Comparison of ENCODE assay signal across 7 mouse cellular contexts in genomic region chr2:80446308-80447151, GRCm38 (mm10). TPM values are rescaled to one million over a fixed set of nuclear protein-coding genes. Genes with fewer than 3 reads are reported as not detected.
DNase-seq lines count a peak whose midpoint lies in the region; ATAC-seq and TF ChIP-seq lines count a peak whose summit lies in the region.

No protein-coding gene starts in this region.

- no peaks in the 10 kb centered on the region for H3K36me3 ChIP-seq in forebrain, postnatal 0 days (ENCODE audit: insufficient read depth)
- no peaks in the 10 kb centered on the region for H3K36me3 ChIP-seq in hindbrain, embryonic 11.5 days (ENCODE audit: control insufficient read depth, insufficient read depth, low read length)

- peak overlapping the region; percentile 38 for H3K9ac ChIP-seq in forebrain, postnatal 0 days
- peak overlapping the region; percentile 74 for H3K9ac ChIP-seq in hindbrain, embryonic 11.5 days (ENCODE audit: low read depth, low read length)

- WGBS in forebrain, postnatal 0 days = under 1% methylated on average over 54 of the region's 54 CpGs
- WGBS in hindbrain, embryonic 11.5 days = under 1% methylated on average over 54 of the region's 54 CpGs

- no peak for TF ChIP-seq CTCF in forebrain, postnatal 0 days (IDR thresholded peaks at IDR 0.05; ENCODE audit: low read depth)

- H3K9me3 ChIP-seq in forebrain, postnatal 0 days (ENCODE audit: low read length) = no peaks in the 10 kb centered on the region
- no peaks in the 10 kb centered on the region for H3K9me3 ChIP-seq in hindbrain, embryonic 11.5 days (ENCODE audit: control insufficient read depth, low read length)

- peaks cover 5% of the 10 kb centered on the region; the same call in 1 of the 2 replicates for H3K4me1 ChIP-seq in forebrain, postnatal 0 days (ENCODE audit: insufficient read depth)
- no peaks in the 10 kb centered on the region for H3K4me1 ChIP-seq in hindbrain, embryonic 11.5 days (replicated peaks; ENCODE audit: control insufficient read depth, insufficient read depth, low read length)

- H3K4me2 ChIP-seq in forebrain, postnatal 0 days (ENCODE audit: low read depth) = peak overlapping the region; percentile 100
- H3K4me2 ChIP-seq in hindbrain, embryonic 11.5 days (replicated peaks; ENCODE audit: low read depth, low read length) = peak overlapping the region; percentile 85

- peaks cover 13% of the 10 kb centered on the region for H3K27me3 ChIP-seq in forebrain, postnatal 0 days (ENCODE audit: insufficient read depth, low read length)
- peaks cover 4% of the 10 kb centered on the region; the same call in 1 of the 2 replicates for H3K27me3 ChIP-seq in hindbrain, embryonic 11.5 days (ENCODE audit: control insufficient read depth, insufficient read depth, low read length)

- peak; percentile 59 for ATAC-seq in forebrain, postnatal 0 days
- peak; percentile 78 for ATAC-seq in hindbrain, embryonic 11.5 days (ENCODE audit: low FRiP score)
- peak; percentile 58 for ATAC-seq in megakaryocyte-erythroid progenitor cell, adult 5-6 weeks (replicated peaks; ENCODE audit: low FRiP score, low TSS enrichment, poor library complexity, severe bottlenecking)

- DNase-seq in ZHBTc4 (ENCODE audit: low read depth, low spot score) = peak; percentile 63
- DNase-seq in cerebellum, adult 18-20 months = peak; percentile 42 to 64
- peak; percentile 54 for DNase-seq in forebrain, postnatal 0 days
- DNase-seq in hindbrain, embryonic 11.5 days (ENCODE audit: low spot score) = peak; percentile 68
- DNase-seq in layer of hippocampus, postnatal 25 days (ENCODE audit: extremely low spot score in 1 of 2, low spot score in 1 of 2) = peak; percentile 30 to 31
- peak; percentile 20 for DNase-seq in right cerebral cortex, postnatal 4 days

- H3K27ac ChIP-seq in forebrain, postnatal 0 days (ENCODE audit: low read depth, low read length) = no peak overlapping the region
- no peak overlapping the region for H3K27ac ChIP-seq in hindbrain, embryonic 11.5 days (ENCODE audit: low read depth, low read length)

- H3K4me3 ChIP-seq in forebrain, postnatal 0 days (ENCODE audit: low read depth, low read length) = peak overlapping the region; percentile 52
- H3K4me3 ChIP-seq in hindbrain, embryonic 11.5 days (ENCODE audit: low read depth, low read length) = peak overlapping the region; percentile 60

RNA-seq across cellular contexts. Expression of gene Frzb, which starts 0.9 kb away (rescaled TPM):
- total RNA-seq in forebrain, postnatal 0 days (2014; rRNA removed) = 7.8 TPM in 2 replicates
- polyA plus RNA-seq in forebrain, postnatal 0 days (2015; fragmentation: Nextera tagmentation; extraction: Ambion mirVana) = 7.0 and 10.0 TPM in 2 replicates
- polyA plus RNA-seq in hindbrain, embryonic 11.5 days (2014; fragmentation: Nextera tagmentation; extraction: Ambion mirVana) = 35.7 and 43.1 TPM in 2 replicates
- 10 to 100 TPM; 28.1 to 34.4 TPM for total RNA-seq in layer of hippocampus, postnatal 25 days (2021)
- not detected in 2 replicates for total RNA-seq in megakaryocyte-erythroid progenitor cell, adult 5-6 weeks (2014; fragmentation: Nextera tagmentation)
- not detected in 2 replicates for total RNA-seq in megakaryocyte-erythroid progenitor cell, adult 5-6 weeks (2017)
